Mouse (Mus musculus) naive thymus-derived CD4-positive, alpha-beta T cell, adult 2 months (primary cell): ENCODE data around the gene Gm11487.
"Not testable (repeated sequence)": the region's sequence is repeated elsewhere in the genome, so short reads cannot be mapped to it uniquely, and the experiment has no call there.

Experiments
- DNase-seq: peaks from one replicate; pipeline ENCODE4 v3.0.0-alpha.2; 2011; ENCODE audit warnings: low read depth

The Gm11487 gene

DNA sequence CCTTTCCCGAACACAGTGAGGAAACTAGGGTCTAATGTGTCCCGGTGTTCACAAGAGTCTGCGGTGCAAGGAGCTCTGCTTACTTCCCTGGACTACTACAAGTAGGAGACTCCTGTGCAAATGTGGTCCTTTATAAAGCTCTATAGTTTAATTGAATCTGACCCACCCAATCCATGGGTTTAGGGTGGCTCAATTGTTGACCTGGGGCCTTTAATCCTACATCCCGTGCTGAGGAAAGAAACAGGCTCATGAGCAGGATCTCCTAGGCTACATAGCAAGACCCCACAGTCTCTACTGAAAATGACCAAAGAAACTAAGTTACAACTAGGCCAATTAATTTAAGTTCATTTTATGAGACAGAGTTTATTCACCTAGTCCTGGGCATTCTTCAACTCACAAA, at the start of gene Gm11487:
TSS of gene Gm11487 (minus strand) at position 101 of the 400 bp plus-strand sequence.
- not testable (repeated sequence) for DNase-seq

DNA sequence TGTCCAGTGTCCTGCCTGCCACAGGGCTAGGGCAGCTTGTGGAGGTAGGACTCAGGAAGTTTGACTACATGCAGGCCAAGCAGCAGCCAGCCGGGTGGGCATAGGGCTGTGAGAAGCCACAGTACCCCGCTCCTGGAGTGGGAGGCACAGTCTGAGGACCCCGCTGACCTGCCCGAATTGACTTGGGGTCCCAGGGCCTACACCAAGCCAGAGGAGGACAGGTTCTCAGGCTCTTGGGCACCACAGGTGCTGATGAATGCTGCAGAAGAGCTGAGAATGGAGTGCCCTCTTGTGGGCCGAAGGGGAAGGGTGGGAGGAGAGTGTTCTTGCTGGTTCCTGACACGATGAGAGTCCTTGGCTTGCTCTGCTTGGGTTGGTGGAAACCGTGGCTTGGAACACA, 39.8 kb upstream of the Gm11487 start:
- no peak for DNase-seq

DNA sequence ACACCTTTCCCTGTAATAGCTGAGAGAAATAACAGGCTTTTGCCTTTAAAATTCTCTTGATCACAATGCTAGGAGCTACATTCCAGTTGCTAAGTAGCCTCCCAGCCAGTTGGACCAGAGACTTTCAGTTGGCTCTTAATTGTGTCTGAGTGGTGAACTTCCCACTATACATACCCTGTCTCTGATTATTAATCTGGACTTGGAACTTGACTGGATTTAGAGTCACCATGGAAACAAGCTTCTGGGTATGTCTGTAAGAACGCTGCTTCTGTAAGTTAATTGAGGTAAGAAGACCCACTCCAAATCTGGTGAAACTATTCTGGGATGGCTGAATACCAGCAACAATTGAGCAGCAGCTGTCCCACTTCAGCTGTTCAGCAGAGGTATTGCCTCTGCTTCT, 37.7 kb upstream of the Gm11487 start:
- no peak for DNase-seq

DNA sequence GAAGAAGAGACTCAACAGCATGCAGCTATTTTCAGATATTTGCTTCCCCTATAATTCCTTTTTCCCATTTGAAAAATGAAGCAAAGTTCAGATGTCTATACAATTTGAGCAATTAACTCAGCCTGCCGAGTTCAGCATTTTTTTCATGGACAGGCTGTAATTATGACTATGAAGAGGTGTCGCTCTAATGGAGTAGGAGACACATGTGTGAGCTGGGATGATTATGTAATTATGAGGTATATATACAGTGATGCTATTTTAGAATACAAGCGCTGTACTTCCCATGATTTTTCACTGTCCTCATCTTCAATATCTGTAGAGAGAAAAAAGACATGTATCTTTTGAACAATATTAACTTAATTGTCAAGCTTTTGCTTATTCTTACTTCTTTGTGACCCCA, 21.0 kb upstream of the Gm11487 start:
- no peak for DNase-seq

DNA sequence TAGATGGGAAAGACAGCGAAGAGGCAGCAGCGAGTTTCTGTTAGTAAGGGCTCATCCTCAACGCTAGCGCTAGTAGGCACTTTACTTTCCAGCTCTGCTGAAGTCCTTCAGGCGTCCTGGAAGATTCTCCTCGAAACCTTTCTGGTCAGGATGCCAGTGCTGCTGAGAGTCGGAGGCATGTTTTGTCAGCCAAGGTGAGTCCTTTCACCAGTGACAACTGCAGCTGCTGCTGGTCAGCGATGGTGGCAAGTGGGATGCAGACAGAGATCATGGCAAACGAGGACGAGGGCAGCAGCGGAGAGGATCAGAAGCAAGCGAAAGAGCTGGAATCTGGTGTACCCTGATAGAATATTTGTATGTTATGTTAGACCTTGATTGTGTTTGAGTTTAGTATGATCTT, 18.2 kb upstream of the Gm11487 start:
- DNase-seq, result no peak

DNA sequence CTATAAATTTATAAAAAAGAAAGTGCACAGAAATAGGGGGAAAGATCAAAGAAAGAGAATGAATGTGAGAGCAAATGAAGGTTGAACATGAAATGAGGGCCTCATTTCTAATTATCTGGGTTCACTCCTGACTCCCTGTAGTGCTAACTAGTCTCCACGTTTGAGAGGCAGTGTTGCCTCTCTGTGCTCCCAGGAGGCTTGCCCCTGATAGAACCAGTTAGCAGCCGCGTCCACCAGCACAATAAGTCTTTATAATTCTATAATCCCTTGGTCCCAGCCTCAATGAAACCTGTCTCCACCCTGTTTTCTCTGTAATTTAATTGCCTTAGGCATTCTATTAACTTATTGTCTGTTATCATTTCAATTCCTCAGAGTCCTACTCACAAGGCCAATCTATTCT, 38.3 kb downstream of the Gm11487 start:
- no peak for DNase-seq
